Mouse (Mus musculus) MEL-GATA-1-ER (cell line): ENCODE measurements around the gene Gm2663.
A peak's percentile ranks its signal among the peaks of the same experiment; 100 is the strongest.
"Not testable (repeated sequence)": the region's sequence is repeated elsewhere in the genome, so short reads cannot be mapped to it uniquely, and the experiment has no call there.

Experiments
- DNase-seq: peaks from one replicate; pipeline ENCODE4 v3.0.0-alpha.2; 2012; ENCODE audit warnings: low read depth; ENCODE audit errors: extremely low read depth

The Gm2663 gene

GRCm38 (mm10) chr6:40999379-40999778 is at the start of gene Gm2663:
Gene Gm2663, minus strand, starts transcription at chr6:40999479.
- not testable (repeated sequence) for DNase-seq

DNA sequence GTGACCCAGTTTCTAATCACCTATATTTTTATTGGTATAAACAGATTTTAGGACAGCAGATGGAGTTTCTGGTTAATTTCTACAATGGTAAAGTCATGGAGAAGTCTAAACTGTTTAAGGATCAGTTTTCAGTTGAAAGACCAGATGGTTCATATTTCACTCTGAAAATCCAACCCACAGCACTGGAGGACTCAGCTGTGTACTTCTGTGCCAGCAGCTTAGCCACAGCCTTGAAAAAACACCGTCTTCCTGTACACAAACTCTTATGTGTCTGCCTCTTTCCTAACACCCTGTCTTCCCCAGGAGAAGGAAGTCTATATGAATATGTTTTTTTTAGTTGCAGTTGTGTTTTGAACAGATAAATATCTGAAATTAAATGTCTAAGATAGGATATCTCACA is 49.3 kb upstream of the Gm2663 start:
- DNase-seq = no peak

- DNase-seq = no peak
Measured at GRCm38 (mm10) chr6:41047961-41048360, 48.7 kb upstream of the Gm2663 start.

DNA sequence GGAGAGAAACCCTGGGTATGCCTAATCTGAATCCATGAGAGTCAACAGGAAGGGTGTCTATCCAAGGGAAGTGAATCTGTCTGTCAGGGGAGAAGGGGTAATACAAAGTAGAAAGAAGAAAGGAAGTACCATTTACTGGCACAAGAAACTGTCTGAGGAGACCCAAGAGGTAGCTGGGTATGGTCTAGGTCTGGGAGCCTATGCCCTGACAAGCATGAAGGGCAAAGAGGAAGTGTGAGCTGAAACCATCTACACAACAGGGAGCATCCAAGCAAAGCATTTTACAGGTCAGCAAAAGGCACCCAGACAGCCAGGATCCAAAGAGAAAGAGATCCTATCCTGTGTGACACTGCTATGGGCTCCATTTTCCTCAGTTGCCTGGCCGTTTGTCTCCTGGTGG is 47.9 kb upstream of the Gm2663 start:
- DNase-seq = no peak

GRCm38 (mm10) chr6:41046553-41046952 is 47.3 kb upstream of the Gm2663 start:
- DNase-seq = peak; percentile 2

DNA sequence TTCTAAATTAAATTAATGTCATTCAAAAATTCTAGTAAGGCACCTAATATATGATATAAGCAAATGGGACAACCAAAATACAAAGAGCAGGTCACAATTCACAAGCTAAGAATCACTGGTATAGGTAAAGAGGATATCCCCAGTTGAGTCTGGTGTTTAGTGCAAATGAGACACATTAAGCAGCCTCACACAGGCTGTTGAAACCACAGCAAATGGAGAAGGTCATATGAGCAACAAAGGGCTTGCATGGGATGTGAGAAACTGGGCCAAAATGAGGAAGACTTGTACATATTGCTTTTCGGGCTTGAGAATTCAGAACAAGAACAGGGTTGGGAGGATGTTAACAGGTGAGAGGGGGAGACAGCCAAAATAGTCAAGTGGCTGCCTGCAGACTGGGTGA is 45.5 kb upstream of the Gm2663 start:
- no peak for DNase-seq

GRCm38 (mm10) chr6:41044314-41044713 is 45.0 kb upstream of the Gm2663 start:
- DNase-seq = no peak

DNA sequence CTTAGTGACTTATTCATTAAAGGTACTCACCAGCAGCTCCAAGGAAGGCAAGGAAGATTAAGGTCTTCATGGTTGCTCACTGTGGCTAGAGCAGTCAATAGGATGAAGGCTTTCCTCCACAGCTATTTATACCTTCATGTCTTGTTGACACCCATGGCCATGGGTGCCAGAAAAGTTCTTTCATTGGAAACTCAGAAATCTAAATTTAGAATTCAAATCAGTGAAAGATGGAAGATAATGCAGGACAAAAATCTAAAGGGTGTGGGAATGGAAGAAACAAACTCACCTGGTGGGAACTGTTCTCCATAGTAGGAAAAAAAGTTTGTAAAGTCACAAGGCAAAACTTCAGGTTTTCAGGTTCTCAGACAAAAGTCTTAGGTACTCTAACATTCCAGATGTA is 36.1 kb upstream of the Gm2663 start, which contains the start of gene 2210010C04Rik:
Gene 2210010C04Rik (minus strand): TSS at position 101 of the 400 bp plus-strand sequence.
- DNase-seq = no peak

DNA sequence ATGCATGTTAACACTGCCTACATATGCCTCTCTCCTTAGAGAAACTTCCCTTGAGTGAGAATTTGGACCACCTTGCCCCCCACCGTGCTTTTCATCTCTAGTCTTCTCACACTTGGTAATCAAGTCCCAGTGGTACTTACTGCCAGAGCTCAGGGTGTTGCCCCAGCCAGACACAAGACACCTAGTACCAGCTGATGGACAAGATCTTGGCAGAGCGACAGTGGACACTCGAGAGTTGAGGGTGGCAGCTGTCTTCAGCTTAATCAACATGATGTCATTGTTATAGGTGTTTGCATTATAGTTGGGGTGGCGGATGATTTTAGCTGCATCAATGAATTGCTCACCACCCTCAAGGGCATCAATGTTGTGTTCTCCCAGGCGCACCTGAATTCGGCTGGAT is 33.5 kb upstream of the Gm2663 start:
- no peak for DNase-seq

GRCm38 (mm10) chr6:41032231-41032630 is 33.0 kb upstream of the Gm2663 start:
- no peak for DNase-seq

DNA sequence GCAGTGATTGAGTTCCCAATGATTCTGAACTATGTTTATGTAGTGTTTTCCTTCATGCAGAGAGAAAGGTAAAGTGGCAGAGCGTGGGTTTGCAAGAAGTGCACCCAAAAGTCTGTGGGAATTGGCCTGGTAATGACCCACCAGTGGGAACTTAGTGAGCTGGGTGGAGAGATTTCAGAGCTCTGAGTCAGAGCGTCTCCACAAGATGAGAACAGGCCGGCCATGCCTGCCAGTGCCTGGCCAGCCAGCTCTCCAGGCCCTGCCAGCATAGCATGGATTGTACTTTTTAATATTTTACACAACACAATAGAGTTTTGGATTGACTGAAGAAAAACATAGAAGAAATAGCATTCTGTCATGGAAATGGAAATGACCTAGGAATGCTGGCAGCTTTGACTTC is 31.5 kb upstream of the Gm2663 start:
- no peak for DNase-seq

GRCm38 (mm10) chr6:41027053-41027452 is 27.8 kb upstream of the Gm2663 start:
- DNase-seq = no peak

GRCm38 (mm10) chr6:41025873-41026650 is 26.8 kb upstream of the Gm2663 start:
- no peak for DNase-seq

DNA sequence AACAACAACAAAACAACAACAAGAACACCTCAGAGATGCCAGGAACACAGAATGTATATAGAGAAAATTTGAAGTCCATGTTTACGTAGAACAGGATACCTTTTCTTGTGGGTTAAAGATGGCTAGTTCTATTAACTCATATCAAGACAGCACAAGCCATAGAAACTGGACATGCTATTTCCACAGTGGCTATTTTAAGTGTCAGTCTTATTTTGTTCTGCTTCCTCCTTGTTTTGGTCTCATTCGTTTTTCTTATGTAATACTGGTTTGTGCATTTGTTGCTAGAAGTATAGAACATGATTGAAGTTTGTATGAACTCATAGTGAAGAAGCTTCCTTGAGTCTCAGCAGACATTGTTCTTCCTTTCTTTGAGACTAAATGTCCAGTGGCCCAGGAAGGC is 19.9 kb upstream of the Gm2663 start:
- DNase-seq = no peak

DNA sequence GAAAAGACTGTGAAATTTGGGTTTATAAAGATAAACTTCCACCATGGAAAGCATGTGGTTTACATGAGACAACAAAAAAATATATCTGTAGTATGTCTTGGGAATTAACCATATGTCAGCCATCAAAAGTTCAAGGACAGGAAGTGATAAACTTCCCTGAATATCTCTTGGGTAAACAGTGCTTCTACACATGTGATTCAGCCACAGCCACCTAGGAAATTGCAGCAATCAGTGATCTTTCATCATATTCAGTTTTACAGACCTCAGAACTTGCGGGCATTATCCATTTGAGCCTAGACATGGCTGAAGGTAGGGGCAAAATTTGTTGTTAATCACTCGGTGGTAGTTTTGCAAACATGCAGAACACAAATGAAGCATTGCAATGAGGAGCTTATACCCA is 19.4 kb upstream of the Gm2663 start:
- no peak for DNase-seq

DNA sequence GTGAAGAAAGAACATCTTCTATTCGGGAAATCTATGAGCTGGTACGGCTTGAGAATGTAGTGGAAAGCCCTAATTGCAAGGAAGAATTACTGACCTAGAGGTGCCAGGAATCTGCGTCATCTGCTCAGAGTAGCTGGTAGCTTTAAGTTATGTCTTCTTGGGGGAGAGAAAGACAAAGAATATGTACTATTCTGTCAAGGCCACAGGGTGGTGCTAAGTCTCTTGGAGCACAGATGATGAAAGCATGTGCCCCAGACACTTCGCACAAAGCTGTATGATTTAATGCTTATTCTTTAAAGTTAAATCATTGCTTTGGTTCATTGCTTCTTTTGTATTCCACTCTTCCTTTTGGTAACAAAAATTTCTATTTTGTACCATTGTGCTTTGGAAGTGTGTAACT is 15.8 kb upstream of the Gm2663 start:
- no peak for DNase-seq

DNA sequence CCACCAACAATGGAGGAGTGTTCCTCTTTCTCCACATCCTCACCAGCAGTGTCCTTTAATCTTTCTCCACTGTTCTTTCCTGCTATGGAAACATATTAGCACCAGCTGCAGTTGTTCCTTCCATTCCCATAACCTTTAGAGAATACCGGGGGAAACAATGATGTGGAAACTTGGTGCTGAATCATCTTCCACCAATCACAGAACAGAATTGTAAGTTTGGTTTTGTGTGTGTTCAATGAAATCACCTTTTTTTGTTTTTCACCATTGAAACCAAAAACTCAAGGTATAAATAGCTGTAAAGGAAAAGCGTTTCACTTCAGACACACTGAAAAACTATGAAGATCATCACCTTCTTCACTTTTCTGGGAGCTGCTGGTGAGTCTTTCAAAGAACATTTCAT is 34.8 kb downstream of the Gm2663 start, which contains the start of gene 1810009J06Rik:
Gene 1810009J06Rik (plus strand): TSS at position 301 of the 400 bp plus-strand sequence.
- not testable (repeated sequence) for DNase-seq

GRCm38 (mm10) chr6:40953716-40954115 is 45.6 kb downstream of the Gm2663 start:
- DNase-seq = no peak

- DNase-seq = no peak
Measured at GRCm38 (mm10) chr6:40951770-40952169, 47.5 kb downstream of the Gm2663 start, which contains the start of gene Gm4744. Gene Gm4744, minus strand, starts transcription at chr6:40951870.
